Mouse (Mus musculus): ENCODE results near the gene Foxp1.

The Foxp1 gene

GRCm38 (mm10) chr6:99104446-99104845 is 418.1 kb downstream of the Foxp1 start:
- in situ Hi-C loops (cut with MboI, MseI), result no loop called here

- in situ Hi-C loops (cut with MboI, MseI), result no loop called here
These were observed 418.6 kb downstream of the Foxp1 start for GRCm38 (mm10) chr6:99103911-99104310.

GRCm38 (mm10) chr6:99101489-99101908 is 421.0 kb downstream of the Foxp1 start:
- in situ Hi-C loops (cut with MboI, MseI), result no loop called here

- in situ Hi-C loops (cut with MboI, MseI), result no loop called here
These were observed 422.2 kb downstream of the Foxp1 start for GRCm38 (mm10) chr6:99100331-99100730.

GRCm38 (mm10) chr6:99099781-99100180 is 422.7 kb downstream of the Foxp1 start:
- in situ Hi-C loops (cut with MboI, MseI), result no loop called here

- in situ Hi-C loops (cut with MboI, MseI), result no loop called here
These were observed 425.3 kb downstream of the Foxp1 start for GRCm38 (mm10) chr6:99097191-99097590.

GRCm38 (mm10) chr6:99096776-99097166 is 425.8 kb downstream of the Foxp1 start:
- in situ Hi-C loops (cut with MboI, MseI), result no loop called here

GRCm38 (mm10) chr6:99096105-99096775 is 426.3 kb downstream of the Foxp1 start:
- in situ Hi-C loops (cut with MboI, MseI), result no loop called here

GRCm38 (mm10) chr6:99095185-99096104 is 427.1 kb downstream of the Foxp1 start:
- in situ Hi-C loops (cut with MboI, MseI), result no loop called here

- in situ Hi-C loops (cut with MboI, MseI), result no loop called here
These were observed 428.1 kb downstream of the Foxp1 start for GRCm38 (mm10) chr6:99094339-99094989.

GRCm38 (mm10) chr6:99093856-99094255 is 428.7 kb downstream of the Foxp1 start:
- in situ Hi-C loops (cut with MboI, MseI), result no loop called here

GRCm38 (mm10) chr6:99093208-99093607 is 429.3 kb downstream of the Foxp1 start:
- in situ Hi-C loops (cut with MboI, MseI), result no loop called here

- in situ Hi-C loops (cut with MboI, MseI), result no loop called here
These were observed 430.7 kb downstream of the Foxp1 start for GRCm38 (mm10) chr6:99091799-99092198.

- in situ Hi-C loops (cut with MboI, MseI), result no loop called here
These were observed 434.9 kb downstream of the Foxp1 start for GRCm38 (mm10) chr6:99087598-99087997.

- in situ Hi-C loops (cut with MboI, MseI), result no loop called here
These were observed 437.6 kb downstream of the Foxp1 start for GRCm38 (mm10) chr6:99084956-99085355.

- in situ Hi-C loops (cut with MboI, MseI), result no loop called here
These were observed 441.3 kb downstream of the Foxp1 start for GRCm38 (mm10) chr6:99081259-99081658.

- in situ Hi-C loops (cut with MboI, MseI), result no loop called here
These were observed 443.3 kb downstream of the Foxp1 start for GRCm38 (mm10) chr6:99079041-99079835.

- in situ Hi-C loops (cut with MboI, MseI), result no loop called here
These were observed 444.4 kb downstream of the Foxp1 start for GRCm38 (mm10) chr6:99078089-99078488.

- in situ Hi-C loops (cut with MboI, MseI), result no loop called here
These were observed 448.9 kb downstream of the Foxp1 start for GRCm38 (mm10) chr6:99073303-99074271.

GRCm38 (mm10) chr6:99070710-99071109 is 451.8 kb downstream of the Foxp1 start:
- in situ Hi-C loops (cut with MboI, MseI), result no loop called here

Data from T-helper 2 cell (primary cell).